Mouse (Mus musculus) limb, embryonic 13.5 days (tissue): ENCODE measurements at regions not wholly inside any gene's neighbourhood (a gene's known extent, or its start where the extent isn't known, plus 50 kb on each side); places are given as distances from the start of the nearest gene placed in this dataset.

Source experiments
- ATAC-seq: fragments of 200-750 bp; cut with Nextera tagmentation; 2 replicates; pipeline ENCODE4 v1.8.0; 2017; ENCODE audit warnings: low read depth, moderate number of reproducible peaks, moderate TSS enrichment; ENCODE audit not compliant: low FRiP score
- H3K27ac ChIP-seq: fragments of 300-500 bp; sonication (generic); 2 replicates; pipeline ENCODE4 v1.5.1; 2015; ENCODE audit warnings: inconsistent platforms, mild to moderate bottlenecking, moderate library complexity
- H3K27me3 ChIP-seq: fragments of 300-500 bp; sonication (generic); 2 replicates; pipeline ENCODE4 v1.6.1; 2015; ENCODE audit warnings: mild to moderate bottlenecking, inconsistent platforms
- H3K36me3 ChIP-seq: fragments of 300-500 bp; sonication (generic); 2 replicates; pipeline ENCODE4 v1.6.1; 2015; ENCODE audit warnings: inconsistent platforms, mild to moderate bottlenecking, moderate library complexity
- H3K4me1 ChIP-seq: fragments of 300-500 bp; sonication (generic); 2 replicates; pipeline ENCODE4 v1.6.1; 2015; ENCODE audit warnings: inconsistent platforms
- H3K4me2 ChIP-seq: fragments of 300-500 bp; sonication (generic); replicated peaks from 2 replicates; pipeline ENCODE4 v1.6.1; 2015; ENCODE audit warnings: inconsistent platforms, mild to moderate bottlenecking, moderate library complexity
- H3K4me3 ChIP-seq: fragments of 300-500 bp; sonication (generic); 2 replicates; pipeline ENCODE4 v1.5.1; 2015; ENCODE audit warnings: moderate library complexity, mild to moderate bottlenecking, inconsistent platforms
- H3K9ac ChIP-seq: fragments of 300-500 bp; sonication (generic); 2 replicates; pipeline ENCODE4 v1.6.1; 2015; ENCODE audit warnings: mild to moderate bottlenecking, inconsistent platforms
- H3K9me3 ChIP-seq: fragments of 300-500 bp; sonication (generic); 2 replicates; pipeline ENCODE4 v1.6.1; 2016; ENCODE audit warnings: inconsistent platforms
- WGBS: fragments of 180-500 bp; shearing (Covaris S2); methylation state at CpG from one replicate; pipeline ENCODE4 v1.1.7; 2015; 5-methylcytosine and 5-hydroxymethylcytosine counted together

DNA sequence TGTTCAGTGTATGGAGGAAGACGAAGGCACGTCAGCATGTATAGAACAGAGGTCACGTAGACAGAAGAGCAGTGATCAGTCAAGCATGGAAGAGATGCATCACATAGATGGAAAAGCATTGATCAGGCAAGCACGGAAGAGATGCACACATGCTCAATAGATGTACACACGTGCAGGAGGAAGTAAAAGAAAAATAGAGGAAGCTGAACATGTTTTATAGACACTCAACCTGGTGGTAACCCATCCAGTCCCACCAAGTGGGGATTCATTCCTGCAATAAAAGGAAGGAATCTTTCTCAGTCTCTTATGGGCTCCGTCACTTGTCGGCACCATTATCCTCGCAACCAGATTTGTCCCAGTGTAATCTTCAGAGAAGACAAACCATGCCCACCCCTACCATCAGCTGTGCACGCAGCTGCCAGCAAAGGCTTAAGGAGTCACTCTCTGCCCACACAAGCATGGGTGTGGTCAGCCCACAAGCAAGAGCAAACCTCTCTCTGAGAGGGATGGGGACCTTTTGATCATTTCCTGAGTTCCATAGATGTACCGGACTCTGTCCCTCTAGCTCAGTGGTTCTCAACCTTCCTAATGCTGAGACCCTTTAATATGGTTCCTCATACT lies 108.3 kb upstream of the Cdc42ep3 start:
- Histone ChIP-seq H3K9me3 (no peaks in the 10 kb centered on the region), H3K27me3 (no peaks in the 10 kb centered on the region), H3K36me3 (no peaks in the 10 kb centered on the region), H3K9ac (no peak overlapping the region), H3K4me2 (no peak overlapping the region), H3K27ac (no peak overlapping the region), H3K4me3 (no peak overlapping the region), H3K4me1 (peaks cover 20% of the 10 kb centered on the region)
- WGBS, result 92% methylated on average over 10 of the region's 10 CpGs
- no peak for ATAC-seq

GRCm38 (mm10) chr17:79465666-79466065 lies 110.8 kb upstream of the Cdc42ep3 start:
- Histone ChIP-seq H3K4me1 (peaks cover 10% of the 10 kb centered on the region), H3K4me3 (no peak overlapping the region), H3K9me3 (no peaks in the 10 kb centered on the region), H3K27ac (no peak overlapping the region), H3K27me3 (no peaks in the 10 kb centered on the region), H3K36me3 (no peaks in the 10 kb centered on the region), H3K4me2 (no peak overlapping the region), H3K9ac (no peak overlapping the region)
- ATAC-seq, result no peak
- 94% methylated on average over 9 of the region's 9 CpGs for WGBS

DNA sequence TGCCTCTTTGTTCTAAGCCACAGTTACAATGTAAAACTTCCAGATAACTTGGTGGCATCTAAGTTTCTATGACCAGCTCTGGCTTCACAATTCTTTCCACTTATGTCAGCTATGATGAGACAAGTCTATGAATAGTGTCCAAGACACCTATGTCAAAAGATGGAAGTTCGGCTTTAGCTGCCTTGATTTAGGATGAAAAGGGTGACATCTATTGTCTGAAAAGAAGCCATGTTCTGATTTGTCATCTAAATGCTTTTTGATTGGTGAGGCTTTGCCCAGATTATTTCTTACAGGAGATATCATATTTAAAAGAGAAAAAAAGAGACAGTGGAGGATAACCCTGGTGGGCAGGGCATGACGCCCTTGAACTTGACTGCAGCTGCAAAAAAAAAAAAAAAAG lies 116.7 kb upstream of the Cdc42ep3 start:
- ATAC-seq, result no peak

GRCm38 (mm10) chr17:79472106-79472995 lies 117.5 kb upstream of the Cdc42ep3 start:
- peak overlapping the region; percentile 25 for H3K4me2 ChIP-seq
- no peak overlapping the region for H3K9ac ChIP-seq
- H3K9me3 ChIP-seq, result no peaks in the 10 kb centered on the region
- peaks cover 4% of the 10 kb centered on the region; the same call in 1 of the 2 replicates for H3K27me3 ChIP-seq
- no peaks in the 10 kb centered on the region for H3K36me3 ChIP-seq
- peaks cover 14% of the 10 kb centered on the region for H3K4me1 ChIP-seq
- ATAC-seq, result 0 out of 2 replicates have a peak, but pooled peaks have one; percentile 61
- H3K27ac ChIP-seq, result no peak overlapping the region
- no peak overlapping the region for H3K4me3 ChIP-seq
- 29% methylated on average over 10 of the region's 10 CpGs for WGBS

More for the DNA sequence above, 116.7 kb upstream of the Cdc42ep3 start:
- Histone ChIP-seq H3K4me3 (no peak overlapping the region), H3K36me3 (no peaks in the 10 kb centered on the region), H3K4me1 (peaks cover 14% of the 10 kb centered on the region), H3K9ac (no peak overlapping the region), H3K27me3 (peaks cover 4% of the 10 kb centered on the region; the same call in 1 of the 2 replicates), H3K9me3 (no peaks in the 10 kb centered on the region), H3K27ac (no peak overlapping the region), H3K4me2 (peak overlapping the region; percentile 25; the same call in 1 of the 2 replicates)
- 51% methylated on average over 2 of the region's 2 CpGs for WGBS

GRCm38 (mm10) chr17:79476671-79477070 lies 121.8 kb upstream of the Cdc42ep3 start:
- H3K4me2 ChIP-seq, result no peak overlapping the region

GRCm38 (mm10) chr17:79481112-79481738 lies 126.3 kb upstream of the Cdc42ep3 start:
- Histone ChIP-seq H3K9me3 (no peaks in the 10 kb centered on the region), H3K9ac (no peak overlapping the region), H3K27ac (no peak overlapping the region), H3K4me2 (no peak overlapping the region), H3K4me1 (no peaks in the 10 kb centered on the region), H3K4me3 (no peak overlapping the region), H3K36me3 (no peaks in the 10 kb centered on the region), H3K27me3 (no peaks in the 10 kb centered on the region)
- ATAC-seq, result no peak; the same call in 1 of the 2 replicates
- WGBS, result 78% methylated on average over 6 of the region's 6 CpGs

More at GRCm38 (mm10) chr17:79476671-79477070, 121.8 kb upstream of the Cdc42ep3 start:
- H3K4me1 ChIP-seq, result peaks cover 12% of the 10 kb centered on the region
- H3K27me3 ChIP-seq, result peaks cover 4% of the 10 kb centered on the region; the same call in 1 of the 2 replicates
- no peak overlapping the region for H3K4me3 ChIP-seq
- H3K36me3 ChIP-seq, result no peaks in the 10 kb centered on the region
- 85% methylated on average over 8 of the region's 8 CpGs for WGBS
- H3K9me3 ChIP-seq, result no peaks in the 10 kb centered on the region
- H3K27ac ChIP-seq, result no peak overlapping the region
- no peak overlapping the region for H3K9ac ChIP-seq
- no peak for ATAC-seq

DNA sequence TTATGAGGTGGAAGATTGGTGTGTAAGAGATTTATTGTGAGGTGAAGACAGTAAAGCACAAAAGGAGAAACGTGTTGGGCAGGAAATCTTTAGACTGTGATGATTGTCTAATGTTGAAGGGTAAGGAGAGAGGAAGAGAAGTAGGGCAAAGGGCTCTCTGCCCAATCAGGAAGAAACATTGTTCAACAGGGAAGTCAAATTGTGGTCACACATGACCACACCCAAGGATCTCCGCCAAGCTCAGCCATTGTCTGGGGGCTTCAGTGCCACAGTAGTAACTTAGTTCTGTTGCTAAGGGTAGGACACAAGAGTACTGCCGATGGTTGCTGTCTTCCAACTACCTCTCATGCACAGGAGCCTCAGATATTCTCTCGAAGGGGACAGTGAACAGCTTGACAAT lies 127.0 kb upstream of the Cdc42ep3 start:
- 81% methylated on average over 4 of the region's 4 CpGs for WGBS
- H3K4me2 ChIP-seq, result no peak overlapping the region
- H3K27me3 ChIP-seq, result no peaks in the 10 kb centered on the region
- H3K27ac ChIP-seq, result no peak overlapping the region
- ATAC-seq, result no peak
- no peaks in the 10 kb centered on the region for H3K4me1 ChIP-seq
- H3K36me3 ChIP-seq, result no peaks in the 10 kb centered on the region
- no peak overlapping the region for H3K4me3 ChIP-seq
- H3K9ac ChIP-seq, result no peak overlapping the region
- no peaks in the 10 kb centered on the region for H3K9me3 ChIP-seq

GRCm38 (mm10) chr17:79485239-79485638 lies 126.4 kb upstream of the Rmdn2 start:
- Histone ChIP-seq H3K9ac (no peak overlapping the region), H3K9me3 (no peaks in the 10 kb centered on the region), H3K36me3 (no peaks in the 10 kb centered on the region), H3K4me2 (no peak overlapping the region), H3K27me3 (no peaks in the 10 kb centered on the region), H3K4me1 (no peaks in the 10 kb centered on the region), H3K27ac (no peak overlapping the region), H3K4me3 (no peak overlapping the region)
- no peak for ATAC-seq
- WGBS, result 85% methylated on average over 5 of the region's 5 CpGs

DNA sequence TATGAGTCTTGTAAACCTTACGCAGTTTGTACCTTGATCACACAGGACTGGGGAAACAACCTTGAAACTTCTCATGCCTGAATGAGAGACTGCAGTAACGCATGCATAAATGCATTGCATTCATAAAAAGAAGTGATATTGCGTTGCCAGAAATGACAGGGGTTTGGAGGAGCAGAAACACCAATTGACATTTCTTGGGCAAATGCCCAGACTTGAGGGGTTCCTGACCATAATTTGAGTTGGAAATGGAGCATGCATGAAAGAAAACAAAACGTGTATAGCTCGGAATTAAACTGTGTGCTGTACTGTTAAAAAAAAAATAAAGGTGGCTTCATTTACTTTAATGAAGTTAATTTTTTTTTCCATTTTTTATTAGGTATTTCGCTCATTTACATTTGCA lies 122.4 kb upstream of the Rmdn2 start:
- Histone ChIP-seq H3K27ac (no peak overlapping the region), H3K9me3 (no peaks in the 10 kb centered on the region), H3K36me3 (no peaks in the 10 kb centered on the region), H3K27me3 (no peaks in the 10 kb centered on the region), H3K4me3 (no peak overlapping the region), H3K9ac (no peak overlapping the region), H3K4me2 (no peak overlapping the region), H3K4me1 (peaks cover 3% of the 10 kb centered on the region; the same call in 1 of the 2 replicates)
- WGBS, result 59% methylated on average over 6 of the region's 6 CpGs
- ATAC-seq, result no peak

DNA sequence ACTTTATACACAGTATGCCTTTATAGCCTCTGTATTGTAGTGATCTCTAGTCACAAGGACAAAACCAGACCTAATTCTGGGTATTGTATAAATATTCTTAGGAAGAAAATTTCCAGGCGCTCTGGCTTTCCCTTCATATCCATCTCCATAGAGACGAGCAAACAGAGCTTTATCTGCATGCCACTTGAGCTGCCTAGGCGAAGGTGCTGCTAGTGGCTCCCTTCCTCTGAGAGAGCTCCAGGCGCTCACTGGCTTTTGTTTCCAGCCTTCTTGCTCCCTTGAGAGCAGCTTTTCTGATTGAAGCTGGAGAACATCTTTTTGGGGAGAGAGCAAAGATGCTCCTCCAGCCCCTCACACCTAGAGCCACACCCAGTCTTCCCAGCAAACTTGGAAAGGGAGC lies 114.0 kb upstream of the Rmdn2 start:
- Histone ChIP-seq H3K27ac (no peak overlapping the region), H3K4me3 (no peak overlapping the region), H3K4me1 (peaks cover 20% of the 10 kb centered on the region), H3K9ac (no peak overlapping the region), H3K9me3 (peaks cover 6% of the 10 kb centered on the region; the same call in 1 of the 2 replicates), H3K4me2 (no peak overlapping the region), H3K36me3 (no peaks in the 10 kb centered on the region), H3K27me3 (no peaks in the 10 kb centered on the region)
- ATAC-seq, result no peak
- WGBS, result 78% methylated on average over 4 of the region's 4 CpGs

- Histone ChIP-seq H3K9ac (no peak overlapping the region), H3K27ac (no peak overlapping the region), H3K27me3 (no peaks in the 10 kb centered on the region), H3K9me3 (peaks cover 6% of the 10 kb centered on the region; the same call in 1 of the 2 replicates), H3K4me2 (no peak overlapping the region), H3K4me1 (peaks cover 20% of the 10 kb centered on the region), H3K36me3 (no peaks in the 10 kb centered on the region), H3K4me3 (no peak overlapping the region)
- ATAC-seq, result no peak
- 93% methylated on average over 9 of the region's 9 CpGs for WGBS
These were observed 113.3 kb upstream of the Rmdn2 start for GRCm38 (mm10) chr17:79498321-79498720.

- Histone ChIP-seq H3K4me3 (no peak overlapping the region), H3K27me3 (no peaks in the 10 kb centered on the region), H3K9me3 (peaks cover 6% of the 10 kb centered on the region; the same call in 1 of the 2 replicates), H3K36me3 (no peaks in the 10 kb centered on the region), H3K4me1 (peaks cover 16% of the 10 kb centered on the region), H3K9ac (no peak overlapping the region), H3K27ac (peak overlapping the region; percentile 28; the same call in 1 of the 2 replicates), H3K4me2 (no peak overlapping the region)
- 16% methylated on average over 1 of the region's 1 CpGs for WGBS
- ATAC-seq, result peak; percentile 73
These were observed 110.6 kb upstream of the Rmdn2 start for GRCm38 (mm10) chr17:79501031-79501474.
